Mouse (Mus musculus) kidney, adult 11 months (tissue): ENCODE results near the gene Rab27a.
A peak's percentile ranks its signal among the peaks of the same experiment; 100 is the strongest.

Experiments
- DNase-seq: peaks from one replicate; pipeline ENCODE4 v3.0.0; 2022

Gene Rab27a

DNA sequence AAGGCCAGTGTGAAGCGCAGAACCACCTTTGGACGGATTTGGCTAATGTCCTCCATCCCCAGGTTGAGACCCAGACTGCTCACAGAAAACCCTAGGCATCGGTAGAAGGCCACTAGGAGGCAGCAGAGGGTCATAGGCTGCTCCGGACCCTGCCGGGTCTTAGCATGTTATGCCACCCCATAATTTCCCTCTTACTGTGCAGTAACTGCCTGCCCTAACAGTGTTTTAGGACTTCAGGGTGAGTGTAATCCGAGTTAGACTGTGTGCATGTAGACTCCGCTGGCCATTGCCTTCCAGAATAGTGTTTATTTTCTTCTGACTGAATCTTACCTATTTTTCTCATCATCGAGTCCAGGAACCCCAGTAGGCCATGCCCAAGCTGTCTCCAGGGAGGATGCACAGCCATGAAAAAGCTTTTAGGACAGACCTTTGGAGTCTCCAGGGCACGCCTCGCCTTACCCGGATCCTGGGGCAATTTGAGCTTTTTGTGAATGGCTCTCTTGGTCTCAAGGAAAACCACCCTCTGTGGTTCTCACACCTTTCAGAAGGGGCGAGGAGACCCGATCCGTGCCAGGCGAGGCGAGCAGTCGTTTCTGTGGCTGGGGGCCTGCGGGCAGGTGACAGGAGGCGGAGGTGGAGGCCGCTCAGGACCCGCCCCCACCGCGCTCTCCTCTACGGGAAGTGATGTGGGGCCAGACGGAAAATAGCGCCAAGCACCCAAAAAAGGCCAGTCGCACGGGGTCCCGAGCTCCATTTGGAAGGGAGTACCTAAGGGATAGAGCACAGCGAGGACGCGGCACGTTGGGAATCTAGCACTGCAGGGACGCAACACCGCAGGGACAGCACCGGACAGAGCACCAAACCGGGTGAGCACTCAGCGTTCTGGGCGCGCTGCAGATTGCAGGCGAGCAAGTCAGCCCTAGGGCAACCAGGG is at the start of gene Rab27a:
Rab27a (plus strand) TSS at position 709 of the 934 bp plus-strand sequence.
- peak; percentile 82 for DNase-seq

GRCm38 (mm10) chr9:72996167-72996566 is 48.5 kb upstream of the Rab27a start:
- DNase-seq: no peak

GRCm38 (mm10) chr9:72996806-72997205 is 47.8 kb upstream of the Rab27a start:
- DNase-seq: no peak

DNA sequence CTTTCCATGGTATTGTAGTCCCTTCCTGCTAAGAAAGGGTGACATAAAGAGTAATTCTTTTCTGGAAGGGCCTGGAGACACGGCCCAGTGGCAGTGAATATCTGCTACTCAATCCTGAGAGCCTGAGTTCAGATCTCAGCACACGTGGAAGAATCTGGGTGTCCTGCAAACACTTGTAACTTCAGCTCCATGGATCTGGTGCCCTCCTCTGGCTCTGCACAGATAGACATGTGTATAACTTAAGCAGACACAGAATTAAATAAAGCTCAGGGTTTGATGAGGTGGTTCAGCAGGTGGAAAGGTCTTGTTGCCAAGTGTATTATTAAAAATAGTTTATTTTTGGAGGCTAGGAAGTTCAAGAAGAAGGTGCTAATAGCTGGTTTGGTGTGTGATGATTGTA is 44.2 kb upstream of the Rab27a start:
- DNase-seq: no peak

- DNase-seq: no peak
Measured at GRCm38 (mm10) chr9:73001314-73002011, 43.2 kb upstream of the Rab27a start.

DNA sequence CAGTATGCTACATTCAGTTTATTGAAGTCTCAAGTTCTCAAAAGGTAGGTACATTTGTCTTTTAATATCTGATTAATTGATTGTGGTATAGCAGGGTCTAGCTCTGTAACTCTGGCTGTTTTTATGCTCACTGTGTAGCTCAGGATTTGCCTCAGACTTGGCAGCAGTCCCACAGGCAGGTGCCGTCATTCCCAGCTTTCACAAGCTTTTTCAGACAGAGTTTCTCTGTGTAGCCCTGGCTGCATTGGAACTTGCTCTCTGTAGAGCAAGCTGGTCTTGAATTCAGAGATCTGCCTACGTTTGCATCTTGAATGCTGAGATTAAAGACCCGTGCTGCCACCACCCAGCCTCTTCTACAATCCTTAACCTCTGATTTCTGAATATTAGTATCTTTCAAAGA is 42.5 kb upstream of the Rab27a start:
- DNase-seq: no peak

GRCm38 (mm10) chr9:73004076-73004475 is 40.6 kb upstream of the Rab27a start:
- no peak for DNase-seq

DNA sequence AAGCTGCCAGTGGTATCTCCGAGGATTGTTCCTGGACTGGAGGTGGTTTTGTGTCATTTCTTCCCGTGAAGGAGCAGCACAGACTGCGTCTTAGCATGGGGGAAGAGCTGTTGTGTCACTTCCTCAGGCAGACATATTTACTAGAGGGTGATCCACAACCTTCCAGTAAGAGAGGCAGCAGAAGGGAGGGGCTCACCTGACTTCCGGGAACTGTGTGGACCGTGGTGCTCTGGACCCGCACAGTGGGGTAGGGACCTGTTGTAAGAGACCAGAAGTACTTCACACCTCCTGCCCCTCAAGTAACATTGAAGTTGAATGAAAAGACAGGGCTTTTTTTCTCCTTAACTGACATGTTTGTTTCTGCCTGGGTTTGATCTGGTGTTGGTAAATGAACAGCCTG is 39.5 kb upstream of the Rab27a start:
- DNase-seq: no peak

- no peak for DNase-seq
Measured at GRCm38 (mm10) chr9:73006175-73006574, 38.5 kb upstream of the Rab27a start.

- DNase-seq: no peak
Measured at GRCm38 (mm10) chr9:73008384-73008783, 36.3 kb upstream of the Rab27a start.

GRCm38 (mm10) chr9:73012629-73013028 is 32.0 kb upstream of the Rab27a start:
- no peak for DNase-seq

DNA sequence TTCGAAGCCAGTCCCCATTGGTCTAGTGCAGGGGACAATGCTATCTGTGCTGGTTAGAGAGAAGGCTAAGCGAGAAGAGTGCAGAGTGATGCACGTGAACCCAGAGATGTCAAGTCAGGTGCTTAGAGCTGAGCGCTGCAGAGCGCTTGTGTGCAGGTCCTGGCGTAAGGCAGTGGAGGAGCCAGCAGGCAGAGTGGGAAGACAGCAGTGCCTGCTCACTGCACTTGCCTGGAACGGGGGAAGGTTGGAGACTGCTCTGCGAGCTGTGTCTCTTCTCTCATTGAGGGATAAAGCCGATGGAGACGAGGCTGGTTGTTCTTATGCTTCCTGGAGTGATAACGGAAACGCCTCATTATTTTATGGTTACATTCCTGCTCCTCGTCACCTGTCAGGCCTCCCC is 29.9 kb upstream of the Rab27a start:
- no peak for DNase-seq

DNA sequence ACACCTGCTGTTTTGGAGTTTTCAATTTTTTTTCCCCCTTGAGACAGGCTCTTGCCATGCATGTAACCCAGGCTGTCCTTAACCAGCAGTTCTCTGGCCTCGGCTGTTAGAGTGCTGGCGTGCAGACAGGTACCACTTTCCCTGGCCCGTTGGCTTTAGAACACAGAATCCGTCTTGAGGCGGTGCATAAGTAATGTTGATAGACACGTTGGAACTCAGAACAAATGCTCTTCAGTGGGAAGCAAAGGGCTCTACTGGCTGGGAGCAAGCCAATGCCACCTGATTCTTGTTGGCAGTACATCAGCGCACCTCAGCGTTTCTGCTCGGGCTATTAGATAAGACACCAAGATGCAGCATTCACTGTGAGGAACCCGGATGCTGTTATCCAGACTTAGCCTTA is 24.8 kb upstream of the Rab27a start:
- no peak for DNase-seq

DNA sequence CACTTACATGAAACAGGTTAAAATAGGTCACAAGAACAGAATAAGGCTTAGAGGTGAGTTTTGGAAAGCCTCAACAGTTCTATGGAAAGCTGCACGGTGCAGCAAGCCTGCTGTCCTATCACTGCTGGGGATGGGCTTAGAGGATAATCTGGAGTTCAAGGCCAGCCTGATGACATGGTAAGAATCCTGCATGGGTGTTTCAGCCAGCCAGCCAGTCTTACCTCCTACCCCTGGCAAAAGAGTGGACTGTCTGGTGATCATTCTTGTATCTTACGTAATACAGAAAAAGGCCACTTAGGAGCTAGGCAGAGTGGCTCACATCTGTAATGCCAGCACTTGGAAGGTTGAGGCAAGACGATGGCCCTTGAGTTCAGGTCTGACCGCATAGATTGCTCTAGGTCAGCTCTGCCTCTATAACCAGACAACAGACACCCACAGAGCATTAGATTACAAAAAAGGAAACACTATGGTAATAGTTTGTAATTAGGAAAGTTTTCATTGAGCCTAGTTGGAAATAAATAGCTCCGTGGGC is 24.0 kb upstream of the Rab27a start:
- DNase-seq: no peak

DNA sequence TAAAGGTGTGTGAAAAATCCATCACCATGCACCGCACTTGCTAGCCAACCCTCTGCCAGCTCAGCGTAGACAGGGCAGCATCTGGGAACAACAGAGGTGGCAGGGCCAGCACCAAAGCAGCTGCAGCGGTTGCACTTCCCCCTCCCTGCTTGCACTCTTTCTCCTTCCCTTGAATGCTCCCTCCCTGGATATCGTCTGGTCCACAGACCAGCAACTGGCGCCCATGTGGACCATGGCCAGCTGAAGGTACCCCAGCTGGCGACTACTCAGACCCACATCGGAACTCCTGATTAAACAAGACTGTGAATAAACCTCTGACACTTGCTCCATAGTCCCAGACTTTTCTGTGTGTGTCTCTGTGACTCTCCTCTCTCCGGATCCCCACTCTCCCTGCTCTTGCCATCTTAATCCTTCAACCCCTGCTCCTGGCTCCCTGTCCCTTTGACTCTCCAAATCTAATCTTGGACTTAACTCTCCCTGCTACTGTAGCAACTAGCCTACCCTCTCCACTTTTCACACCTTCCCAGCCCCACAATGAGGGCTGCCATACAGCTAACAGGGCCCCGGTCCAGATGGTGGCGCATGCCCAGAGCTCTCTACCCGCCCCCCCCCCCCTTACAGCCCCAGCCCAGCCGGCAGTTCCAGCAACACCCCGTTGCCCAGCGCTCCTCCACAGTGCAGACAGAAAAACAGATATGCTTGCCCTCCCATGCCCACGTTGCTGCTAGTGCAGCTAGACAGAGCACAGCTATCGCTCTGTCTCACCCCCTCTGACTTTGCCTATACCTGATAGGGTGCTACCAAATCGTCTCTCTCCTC is 18.6 kb upstream of the Rab27a start:
- no peak for DNase-seq

DNA sequence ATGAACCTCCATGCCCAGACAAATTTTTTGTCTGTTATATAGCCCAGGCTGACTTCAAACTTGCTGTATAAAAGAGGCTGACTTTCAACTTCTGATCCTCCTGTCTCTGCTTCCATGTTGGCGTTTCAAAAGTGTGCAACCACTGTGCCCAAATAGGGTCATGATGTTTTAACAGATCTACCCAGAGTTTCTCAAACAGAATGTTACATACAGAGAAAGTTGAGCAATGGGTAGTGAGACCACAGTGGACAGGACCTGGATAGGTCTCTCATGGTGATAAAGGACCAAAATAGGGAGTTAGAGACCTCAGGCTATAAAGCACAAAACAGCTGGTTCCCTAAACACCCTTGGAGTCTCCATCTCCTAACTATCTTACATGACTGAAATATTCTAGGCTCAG is 14.2 kb upstream of the Rab27a start:
- DNase-seq: no peak

- no peak for DNase-seq
Measured at GRCm38 (mm10) chr9:73031421-73031820, 13.2 kb upstream of the Rab27a start.

DNA sequence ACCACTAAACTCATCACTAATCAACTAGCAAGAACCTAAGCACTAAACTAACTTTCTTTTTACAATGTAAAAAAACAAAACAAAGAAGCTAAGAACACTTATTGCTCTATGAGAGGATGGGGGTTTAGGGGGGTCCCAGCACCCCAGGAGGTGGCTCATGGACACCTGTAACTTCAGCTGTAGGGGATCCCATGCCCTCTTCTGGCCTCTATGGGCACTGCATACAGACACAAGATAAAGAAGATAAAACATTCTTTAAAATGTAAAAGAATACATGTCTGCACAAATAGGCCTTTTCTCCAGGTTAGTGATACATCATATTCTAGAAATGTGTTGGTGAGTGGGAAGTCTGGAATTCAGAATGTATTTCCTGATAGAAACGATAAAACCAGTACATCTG is 11.2 kb upstream of the Rab27a start:
- no peak for DNase-seq

- DNase-seq: peak; percentile 88
Measured at GRCm38 (mm10) chr9:73039222-73039945, 5.3 kb upstream of the Rab27a start.

GRCm38 (mm10) chr9:73040080-73040479 is 4.6 kb upstream of the Rab27a start, which contains the start of gene Pigb:
Gene Pigb (minus strand): TSS chr9:73040378.
- DNase-seq: no peak

DNA sequence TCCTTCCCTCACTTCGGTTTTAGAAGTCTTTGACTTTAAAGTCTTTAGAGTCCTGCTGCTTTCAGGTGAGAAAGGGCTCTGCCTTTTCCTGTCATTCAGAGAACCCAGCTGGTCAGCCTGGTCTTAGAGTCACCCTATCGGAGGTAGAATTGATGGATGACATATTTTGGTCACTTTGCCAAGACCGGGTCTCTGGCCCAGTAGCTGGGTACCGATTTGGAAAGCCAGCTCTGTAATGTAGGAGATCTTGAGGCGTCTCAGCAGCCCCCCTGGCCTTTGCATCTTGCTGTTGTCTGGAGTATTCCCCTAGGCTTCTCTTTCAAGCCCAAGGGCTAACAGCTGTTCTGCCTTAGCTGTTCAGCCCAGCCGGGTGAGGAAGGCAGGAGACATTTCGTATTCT is 550 bp downstream of the Rab27a start:
- DNase-seq: peak; percentile 16

- no peak for DNase-seq
Measured at GRCm38 (mm10) chr9:73045711-73046110, 1.1 kb downstream of the Rab27a start.
